Mouse (Mus musculus) v-Abl transformed pro-B cells (cell line): Measurements from ENCODE around the gene Megf11.

ENCODE experiments used
- in situ Hi-C, 2 experiments: fragments of 400-800 bp; cut with MboI; formaldehyde crosslinking; loops; one replicate each; pipeline ENCODE4 v1.15.1; 2025; ENCODE audit not compliant: unreplicated experiment in 2 of 2

Megf11 gene

GRCm38 (mm10) chr9:64587991-64588390, 202.6 kb downstream of the Megf11 start:
- in situ Hi-C loops, result no loop called here

- in situ Hi-C loops, result no loop called here
Observed at GRCm38 (mm10) chr9:64590634-64591041, 205.2 kb downstream of the Megf11 start.

GRCm38 (mm10) chr9:64591436-64591835, 206.0 kb downstream of the Megf11 start:
- in situ Hi-C loops, result no loop called here

GRCm38 (mm10) chr9:64594442-64594841, 209.0 kb downstream of the Megf11 start:
- in situ Hi-C loops, result no loop called here

GRCm38 (mm10) chr9:64598427-64598826, 213.0 kb downstream of the Megf11 start:
- in situ Hi-C loops, result no loop called here

GRCm38 (mm10) chr9:64600731-64601130, 215.3 kb downstream of the Megf11 start:
- in situ Hi-C loops, result no loop called here

GRCm38 (mm10) chr9:64602895-64603294, 217.5 kb downstream of the Megf11 start:
- in situ Hi-C loops, result no loop called here

GRCm38 (mm10) chr9:64604217-64604711, 218.8 kb downstream of the Megf11 start:
- in situ Hi-C loops, result no loop called here

GRCm38 (mm10) chr9:64605077-64605714, 219.8 kb downstream of the Megf11 start:
- in situ Hi-C loops, result no loop called here

- in situ Hi-C loops, result no loop called here
Observed at GRCm38 (mm10) chr9:64605735-64606349, 220.4 kb downstream of the Megf11 start.

GRCm38 (mm10) chr9:64607049-64607448, 221.6 kb downstream of the Megf11 start:
- in situ Hi-C loops, result no loop called here

- in situ Hi-C loops, result no loop called here
Observed at GRCm38 (mm10) chr9:64609546-64609945, 224.1 kb downstream of the Megf11 start.

- in situ Hi-C loops, result no loop called here
Observed at GRCm38 (mm10) chr9:64612121-64612983, 226.9 kb downstream of the Megf11 start.

- in situ Hi-C loops, result no loop called here
Observed at GRCm38 (mm10) chr9:64612984-64613649, 227.7 kb downstream of the Megf11 start.

GRCm38 (mm10) chr9:64617413-64617812, 232.0 kb downstream of the Megf11 start:
- in situ Hi-C loops, result no loop called here

GRCm38 (mm10) chr9:64618433-64618832, 233.0 kb downstream of the Megf11 start:
- in situ Hi-C loops, result no loop called here

- in situ Hi-C loops, result no loop called here
Observed at GRCm38 (mm10) chr9:64619440-64619839, 234.0 kb downstream of the Megf11 start.

- in situ Hi-C loops, result no loop called here
Observed at GRCm38 (mm10) chr9:64620596-64620995, 235.2 kb downstream of the Megf11 start.

GRCm38 (mm10) chr9:64621499-64622296, 236.3 kb downstream of the Megf11 start:
- in situ Hi-C loops, result no loop called here

- in situ Hi-C loops, result no loop called here
Observed at GRCm38 (mm10) chr9:64623361-64623760, 237.9 kb downstream of the Megf11 start.
